Mouse (Mus musculus) liver, postnatal 0 days (tissue): ENCODE data around the gene Olfr1413.

Experiments
- CTCF ChIP-seq: sonication (generic); IDR thresholded peaks from 2 replicates; pipeline ENCODE4 v1.5.1; 2016; ENCODE audit warnings: antibody characterized with exemption, low read depth
- EP300 ChIP-seq: IDR thresholded peaks from 2 replicates; pipeline ENCODE4 v1.6.1; 2016; ENCODE audit warnings: antibody characterized with exemption, low read depth, mild to moderate bottlenecking

GRCm38 (mm10) chr1:92607711-92608110 lies 36.6 kb downstream of the Olfr1413 start:
- no peak for TF ChIP-seq CTCF
- TF ChIP-seq EP300 = no peak
